Mouse (Mus musculus): ENCODE results near the gene Cdk11b. TPM values are rescaled to one million over a fixed set of nuclear protein-coding genes. Genes with fewer than 3 reads are reported as not detected.

Gene Cdk11b
- total and polyA plus RNA-seq, 3 experiments: 15.6 to 82.0 (median 26.6) TPM

GRCm38 (mm10) chr4:155651553-155652269 lies 27.1 kb downstream of the Cdk11b start:
- peaks cover 3 to 5% of the 10 kb centered on the region in 2 experiments; a peak in 3 of 4 replicates for H3K4me1 ChIP-seq (ENCODE audit: control insufficient read depth in 1 of 2, insufficient read depth in 2 of 2)
- no peak overlapping the region for H3K4me3 ChIP-seq (replicated peaks in 1 of 3; ENCODE audit: low read depth in 2 of 3, low read length in 2 of 3, poor library complexity in 1 of 3)
- no peak for TF ChIP-seq ZC3H11A (IDR thresholded peaks at IDR 0.05; ENCODE audit: low read depth, low read length)
- TF ChIP-seq MXI1 (IDR thresholded peaks at IDR 0.05; ENCODE audit: low read depth, low read length): no peak
- no peak for TF ChIP-seq PAX5 (IDR thresholded peaks at IDR 0.05; ENCODE audit: low read length)
- no peak for TF ChIP-seq ZKSCAN1 (IDR thresholded peaks at IDR 0.05; ENCODE audit: borderline replicate concordance, low read depth, low read length)
- no peak for TF ChIP-seq MAX (IDR thresholded peaks at IDR 0.05; ENCODE audit: low read length)
- TF ChIP-seq UBTF (IDR thresholded peaks at IDR 0.05; ENCODE audit: low read depth, low read length): no peak
- TF ChIP-seq CTCF (conservative IDR thresholded peaks at IDR 0.05 in 1 of 2, IDR thresholded peaks at IDR 0.05 in 1 of 2; ENCODE audit: low read depth in 2 of 2, low read length in 2 of 2): no peak
- TF ChIP-seq POLR2AphosphoS2 (IDR thresholded peaks at IDR 0.05; ENCODE audit: low read depth, low read length): no peak
- TF ChIP-seq USF2 (conservative IDR thresholded peaks at IDR 0.05; ENCODE audit: low read depth, low read length): no peak
- no peak for TF ChIP-seq USF1 (IDR thresholded peaks at IDR 0.05; ENCODE audit: low read depth, low read length)
- TF ChIP-seq IRF4 (IDR thresholded peaks at IDR 0.05; ENCODE audit: low read depth, low read length): no peak
- peaks cover 93 to 97% of the 10 kb centered on the region in 2 experiments for H3K36me3 ChIP-seq (replicated peaks in 1 of 2; ENCODE audit: control insufficient read depth in 1 of 2, insufficient read depth in 1 of 2, low read length in 1 of 2)
- in situ Hi-C loops (cut with MboI; ENCODE audit: low pct_ligation_motif_present, low pct_unique_long_range_greater_than_20kb, low sequenced_read_pairs): no loop called here
- no peak overlapping the region for H3K9ac ChIP-seq (ENCODE audit: insufficient read depth, low read depth)
- H3K79me2 ChIP-seq (replicated peaks; ENCODE audit: control insufficient read depth, extremely low read depth, insufficient read depth, poor library complexity, severe bottlenecking): no peaks in the 10 kb centered on the region
- no peak overlapping the region for H3K27ac ChIP-seq (ENCODE audit: insufficient read depth, low read depth)
- dilution Hi-C loops (cut with MboI; ENCODE audit: extremely low pct_ligation_motif_present, extremely low pct_unique_long_range_greater_than_20kb, low sequenced_read_pairs): no loop called here
- no peaks in the 10 kb centered on the region for H3K9me3 ChIP-seq (replicated peaks; ENCODE audit: low read length)
- no peaks in the 10 kb centered on the region for H3K27me3 ChIP-seq (replicated peaks)
- no peak for DNase-seq (ENCODE audit: extremely low read depth)
- H3K4me2 ChIP-seq (ENCODE audit: insufficient read depth, low read depth, poor library complexity, severe bottlenecking): no peak overlapping the region

- no peak for DNase-seq (ENCODE audit: extremely low read depth)
- Histone ChIP-seq H3K36me3 (replicated peaks in 1 of 2; ENCODE audit: control insufficient read depth in 1 of 2, insufficient read depth in 1 of 2, low read length in 1 of 2) (peaks cover 96 to 100% of the 10 kb centered on the region in 2 experiments), H3K4me1 (ENCODE audit: control insufficient read depth in 1 of 2, insufficient read depth in 2 of 2) (peaks cover 3 to 5% of the 10 kb centered on the region in 2 experiments; a peak in 3 of 4 replicates), H3K79me2 (replicated peaks; ENCODE audit: control insufficient read depth, extremely low read depth, insufficient read depth, poor library complexity, severe bottlenecking) (no peaks in the 10 kb centered on the region), H3K27me3 (replicated peaks) (no peaks in the 10 kb centered on the region), H3K4me3 (replicated peaks in 1 of 3; ENCODE audit: low read depth in 2 of 3, low read length in 2 of 3, poor library complexity in 1 of 3) (no peak overlapping the region), H3K4me2 (ENCODE audit: insufficient read depth, low read depth, poor library complexity, severe bottlenecking) (no peak overlapping the region), H3K9ac (ENCODE audit: insufficient read depth, low read depth) (no peak overlapping the region), H3K9me3 (replicated peaks; ENCODE audit: low read length) (no peaks in the 10 kb centered on the region), H3K27ac (ENCODE audit: insufficient read depth, low read depth) (no peak overlapping the region)
- in situ Hi-C loops (cut with MboI; ENCODE audit: low pct_ligation_motif_present, low pct_unique_long_range_greater_than_20kb, low sequenced_read_pairs): no loop called here
- TF ChIP-seq ZKSCAN1 (IDR thresholded peaks at IDR 0.05; ENCODE audit: borderline replicate concordance, low read depth, low read length) (no peak), CTCF (conservative IDR thresholded peaks at IDR 0.05 in 1 of 2, IDR thresholded peaks at IDR 0.05 in 1 of 2; ENCODE audit: low read depth in 2 of 2, low read length in 2 of 2) (no peak), MAZ (IDR thresholded peaks at IDR 0.05; ENCODE audit: low read depth, low read length) (no peak), MYC (IDR thresholded peaks at IDR 0.05; ENCODE audit: low read depth, low read length) (no peak), SIN3A (IDR thresholded peaks at IDR 0.05; ENCODE audit: low read length) (no peak), USF1 (IDR thresholded peaks at IDR 0.05; ENCODE audit: low read depth, low read length) (no peak), MAFK (IDR thresholded peaks at IDR 0.05; ENCODE audit: insufficient replicate concordance, low read length) (no peak), ZMIZ1 (IDR thresholded peaks at IDR 0.05; ENCODE audit: low read depth, low read length) (no peak), RCOR1 (conservative IDR thresholded peaks at IDR 0.05; ENCODE audit: low read depth, low read length) (no peak), TBP (conservative IDR thresholded peaks at IDR 0.05; ENCODE audit: low read depth, low read length) (no peak), PAX5 (IDR thresholded peaks at IDR 0.05; ENCODE audit: low read length) (no peak), NRF1 (IDR thresholded peaks at IDR 0.05; ENCODE audit: low read depth, low read length) (no peak), E2F4 (IDR thresholded peaks at IDR 0.05; ENCODE audit: insufficient replicate concordance, low read depth, low read length) (no peak), ELF1 (IDR thresholded peaks at IDR 0.05; ENCODE audit: low read depth, low read length) (no peak), CHD2 (IDR thresholded peaks at IDR 0.05; ENCODE audit: low read length) (no peak), ZC3H11A (IDR thresholded peaks at IDR 0.05; ENCODE audit: low read depth, low read length) (no peak), KAT2A (IDR thresholded peaks at IDR 0.05; ENCODE audit: insufficient replicate concordance, low read length) (no peak), MEF2A (IDR thresholded peaks at IDR 0.05; ENCODE audit: borderline replicate concordance, low read depth, low read length) (no peak), SMC3 (IDR thresholded peaks at IDR 0.05; ENCODE audit: low read depth, low read length) (no peak), MXI1 (IDR thresholded peaks at IDR 0.05; ENCODE audit: low read depth, low read length) (no peak)
- dilution Hi-C loops (cut with MboI; ENCODE audit: extremely low pct_ligation_motif_present, extremely low pct_unique_long_range_greater_than_20kb, low sequenced_read_pairs): no loop called here
These were observed 27.8 kb downstream of the Cdk11b start for GRCm38 (mm10) chr4:155652283-155653085.

Measured in CH12.LX (cell line).